Mouse (Mus musculus) forebrain, embryonic 13.5 days (tissue): ENCODE results near the gene Tm7sf2. TPM values are rescaled to one million over a fixed set of nuclear protein-coding genes. Genes with fewer than 3 reads are reported as not detected.

Experiments
- ATAC-seq: fragments of 200-750 bp; cut with Nextera tagmentation; 2 replicates; pipeline ENCODE4 v1.8.0; 2017
- H3K27ac ChIP-seq: fragments of 300-500 bp; sonication (generic); 2 replicates; pipeline ENCODE4 v1.5.1; 2015; ENCODE audit warnings: inconsistent platforms, mild to moderate bottlenecking, moderate library complexity
- H3K27me3 ChIP-seq: fragments of 300-500 bp; sonication (generic); 2 replicates; pipeline ENCODE4 v1.6.1; 2015; ENCODE audit warnings: mild to moderate bottlenecking, inconsistent platforms
- H3K36me3 ChIP-seq: fragments of 300-500 bp; sonication (generic); 2 replicates; pipeline ENCODE4 v1.6.1; 2015; ENCODE audit warnings: mild to moderate bottlenecking, inconsistent platforms; ENCODE audit not compliant: poor library complexity, severe bottlenecking
- H3K4me1 ChIP-seq: fragments of 300-500 bp; sonication (generic); 2 replicates; pipeline ENCODE4 v1.6.1; 2015; ENCODE audit warnings: inconsistent platforms
- H3K4me2 ChIP-seq: fragments of 300-500 bp; sonication (generic); 2 replicates; pipeline ENCODE4 v1.6.1; 2015; ENCODE audit warnings: inconsistent platforms, mild to moderate bottlenecking, moderate library complexity
- H3K4me3 ChIP-seq: fragments of 300-500 bp; sonication (generic); 2 replicates; pipeline ENCODE4 v1.5.1; 2015; ENCODE audit warnings: mild to moderate bottlenecking, inconsistent platforms
- H3K9ac ChIP-seq: fragments of 300-500 bp; sonication (generic); 2 replicates; pipeline ENCODE4 v1.6.1; 2015; ENCODE audit warnings: mild to moderate bottlenecking, inconsistent platforms
- H3K9me3 ChIP-seq: fragments of 300-500 bp; sonication (generic); replicated peaks from 2 replicates; pipeline ENCODE4 v1.6.1; 2016; ENCODE audit warnings: inconsistent platforms
- WGBS: fragments of 180-500 bp; shearing (Covaris S2); methylation state at CpG from one replicate; pipeline ENCODE4 v1.1.7; 2015; 5-methylcytosine and 5-hydroxymethylcytosine counted together
- polyA plus RNA-seq: library from polyadenylated mRNA; unstranded; fragments of >200 nt; fragmentation: Nextera tagmentation; extraction: Ambion mirVana; gene quantifications from 2 replicates; pipeline ENCODE4 v1.2.1, GENCODE M21; 2015

The Tm7sf2 gene
- polyA plus RNA-seq, 1 experiment from 2014 or later = 28.3 TPM

DNA sequence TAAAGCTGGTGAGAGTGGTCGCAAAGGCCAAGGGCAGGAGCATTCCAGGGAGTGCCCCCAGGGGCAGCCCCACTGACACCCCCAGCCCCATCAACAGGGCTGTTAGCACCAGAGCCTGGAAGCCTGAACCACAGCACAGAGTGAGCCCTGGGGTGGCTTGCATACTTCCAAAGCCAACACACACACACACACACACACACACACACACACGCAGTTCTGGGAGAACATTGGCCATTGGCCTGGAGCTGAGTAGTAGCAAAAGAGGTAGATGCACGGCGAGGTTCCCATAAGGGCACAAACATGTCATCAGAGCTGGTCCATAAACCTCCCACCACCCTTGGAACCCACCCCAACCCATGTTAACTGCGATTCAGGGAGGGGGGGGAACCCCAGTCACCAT, 1.6 kb downstream of the Tm7sf2 start:
- Histone ChIP-seq H3K36me3 (peaks cover 29% of the 10 kb centered on the region), H3K27ac (peak overlapping the region; percentile 87), H3K27me3 (no peaks in the 10 kb centered on the region), H3K9me3 (no peaks in the 10 kb centered on the region), H3K4me3 (peak overlapping the region; percentile 51), H3K4me2 (peak overlapping the region; percentile 96), H3K4me1 (peaks cover 44% of the 10 kb centered on the region), H3K9ac (peak overlapping the region; percentile 80)
- ATAC-seq = no peak
- WGBS = 27% methylated on average over 5 of the region's 5 CpGs

DNA sequence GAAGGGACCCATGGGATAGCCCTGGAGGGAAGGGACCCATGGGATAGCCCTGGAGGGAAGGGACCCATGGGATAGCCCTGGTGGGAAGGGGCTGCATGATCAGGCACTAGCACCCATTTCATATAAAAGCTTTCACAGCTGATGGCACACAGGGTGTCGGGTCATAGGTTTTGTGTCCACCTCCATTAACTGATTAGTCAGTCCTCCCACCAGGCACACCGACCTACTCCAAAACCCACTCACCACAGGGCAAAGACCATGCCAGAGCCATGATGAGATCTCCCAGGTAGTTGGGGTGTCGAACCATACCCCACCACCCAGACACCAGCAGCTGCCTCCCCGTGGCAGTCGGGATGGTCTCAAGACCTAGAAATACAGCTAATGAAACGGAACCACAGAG, 5.1 kb downstream of the Tm7sf2 start:
- Histone ChIP-seq H3K36me3 (peaks cover 18% of the 10 kb centered on the region), H3K27ac (no peak overlapping the region), H3K9me3 (no peaks in the 10 kb centered on the region), H3K4me1 (peaks cover 57% of the 10 kb centered on the region), H3K4me2 (peak overlapping the region; percentile 100), H3K27me3 (no peaks in the 10 kb centered on the region), H3K9ac (peak overlapping the region; percentile 26; the same call in 1 of the 2 replicates), H3K4me3 (no peak overlapping the region)
- 95% methylated on average over 6 of the region's 6 CpGs for WGBS
- ATAC-seq = no peak

- Histone ChIP-seq H3K9me3 (no peaks in the 10 kb centered on the region), H3K36me3 (peaks cover 18% of the 10 kb centered on the region), H3K4me2 (peak overlapping the region; percentile 100), H3K27ac (no peak overlapping the region), H3K27me3 (no peaks in the 10 kb centered on the region), H3K4me3 (peak overlapping the region; percentile 89), H3K4me1 (peaks cover 54% of the 10 kb centered on the region), H3K9ac (peak overlapping the region; percentile 99)
- ATAC-seq = no peak
- WGBS = 72% methylated on average over 5 of the region's 5 CpGs
Measured at GRCm38 (mm10) chr19:6062418-6062817, 5.8 kb downstream of the Tm7sf2 start.

GRCm38 (mm10) chr19:6061641-6062302, 6.4 kb downstream of the Tm7sf2 start:
- Histone ChIP-seq H3K36me3 (peaks cover 18% of the 10 kb centered on the region), H3K9me3 (no peaks in the 10 kb centered on the region), H3K27me3 (no peaks in the 10 kb centered on the region), H3K27ac (peak overlapping the region; percentile 97), H3K4me1 (peaks cover 51% of the 10 kb centered on the region), H3K4me2 (peak overlapping the region; percentile 100), H3K4me3 (peak overlapping the region; percentile 89), H3K9ac (peak overlapping the region; percentile 99)
- 1% methylated on average over 43 of the region's 44 CpGs for WGBS
- ATAC-seq = no peak

- ATAC-seq = peak; percentile 63
- H3K4me1 ChIP-seq = peaks cover 51% of the 10 kb centered on the region
Measured at GRCm38 (mm10) chr19:6061021-6061533, 7.1 kb downstream of the Tm7sf2 start, which contains the start of gene Znhit2. Gene Znhit2 (plus strand): TSS chr19:6061192.

DNA sequence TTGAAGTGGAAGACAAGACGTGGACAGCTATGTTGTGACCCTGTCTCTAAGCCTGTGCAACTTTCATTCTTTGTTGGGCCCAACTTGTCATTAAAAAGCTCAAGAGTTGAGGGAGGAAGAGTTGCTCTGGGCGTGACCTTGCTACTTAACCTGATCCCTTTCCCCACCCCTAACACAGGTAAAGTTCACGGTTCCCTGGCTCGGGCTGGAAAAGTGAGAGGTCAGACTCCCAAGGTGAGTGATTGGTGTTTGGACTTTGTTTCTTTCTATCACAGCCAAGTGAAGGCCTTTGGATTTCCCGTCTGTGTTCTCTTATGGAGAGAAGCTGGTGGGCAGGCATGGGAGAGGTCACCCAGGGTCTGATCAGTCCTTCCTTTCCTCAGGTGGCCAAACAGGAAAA, 9.2 kb downstream of the Tm7sf2 start:
- Histone ChIP-seq H3K4me1 (peaks cover 47% of the 10 kb centered on the region), H3K36me3 (peaks cover 37% of the 10 kb centered on the region), H3K27ac (no peak overlapping the region), H3K9ac (peak overlapping the region; percentile 95), H3K9me3 (no peaks in the 10 kb centered on the region), H3K27me3 (no peaks in the 10 kb centered on the region), H3K4me3 (peak overlapping the region; percentile 87), H3K4me2 (peak overlapping the region; percentile 86)
- ATAC-seq = no peak
- WGBS = 91% methylated on average over 5 of the region's 5 CpGs

More at GRCm38 (mm10) chr19:6061021-6061533, 7.1 kb downstream of the Tm7sf2 start, which contains the start of gene Znhit2:
- Histone ChIP-seq H3K9me3 (no peaks in the 10 kb centered on the region), H3K9ac (peak within 1 kb of the TSS; percentile 99), H3K36me3 (peaks cover 18% of the 10 kb centered on the region), H3K4me2 (peak within 1 kb of the TSS; percentile 100), H3K27ac (peak within 1 kb of the TSS; percentile 97), H3K27me3 (no peaks in the 10 kb centered on the region), H3K4me3 (peak within 1 kb of the TSS; percentile 89)
- WGBS = 1% methylated on average over 58 of the region's 58 CpGs

DNA sequence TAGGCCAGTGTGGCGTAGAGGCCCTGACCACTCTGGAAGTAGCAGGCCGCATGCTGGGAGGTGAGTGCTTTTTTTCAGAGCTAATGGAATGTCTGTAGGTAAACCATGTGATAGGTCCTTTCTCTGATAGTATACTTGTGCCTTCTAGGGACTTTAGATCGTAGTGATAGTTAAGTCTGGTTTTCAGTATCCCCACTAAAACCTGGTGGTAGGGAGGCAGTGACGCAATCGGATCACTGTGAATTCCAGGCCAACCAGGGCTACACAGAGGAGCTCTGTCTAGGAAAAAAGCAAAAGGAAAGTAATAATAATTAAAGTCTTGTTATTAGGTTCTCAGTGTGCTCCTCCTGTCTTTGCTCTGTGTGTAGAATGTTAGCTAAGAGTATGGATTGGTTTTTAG, 9.7 kb downstream of the Tm7sf2 start:
- H3K9ac ChIP-seq = peak overlapping the region; percentile 95
- no peaks in the 10 kb centered on the region for H3K27me3 ChIP-seq
- peak overlapping the region; percentile 86 for H3K4me2 ChIP-seq
- no peak for ATAC-seq
- H3K9me3 ChIP-seq = no peaks in the 10 kb centered on the region
- H3K36me3 ChIP-seq = peaks cover 42% of the 10 kb centered on the region
- peak overlapping the region; percentile 87 for H3K4me3 ChIP-seq
- 44% methylated on average over 5 of the region's 5 CpGs for WGBS
- H3K4me1 ChIP-seq = peaks cover 47% of the 10 kb centered on the region
- no peak overlapping the region for H3K27ac ChIP-seq

DNA sequence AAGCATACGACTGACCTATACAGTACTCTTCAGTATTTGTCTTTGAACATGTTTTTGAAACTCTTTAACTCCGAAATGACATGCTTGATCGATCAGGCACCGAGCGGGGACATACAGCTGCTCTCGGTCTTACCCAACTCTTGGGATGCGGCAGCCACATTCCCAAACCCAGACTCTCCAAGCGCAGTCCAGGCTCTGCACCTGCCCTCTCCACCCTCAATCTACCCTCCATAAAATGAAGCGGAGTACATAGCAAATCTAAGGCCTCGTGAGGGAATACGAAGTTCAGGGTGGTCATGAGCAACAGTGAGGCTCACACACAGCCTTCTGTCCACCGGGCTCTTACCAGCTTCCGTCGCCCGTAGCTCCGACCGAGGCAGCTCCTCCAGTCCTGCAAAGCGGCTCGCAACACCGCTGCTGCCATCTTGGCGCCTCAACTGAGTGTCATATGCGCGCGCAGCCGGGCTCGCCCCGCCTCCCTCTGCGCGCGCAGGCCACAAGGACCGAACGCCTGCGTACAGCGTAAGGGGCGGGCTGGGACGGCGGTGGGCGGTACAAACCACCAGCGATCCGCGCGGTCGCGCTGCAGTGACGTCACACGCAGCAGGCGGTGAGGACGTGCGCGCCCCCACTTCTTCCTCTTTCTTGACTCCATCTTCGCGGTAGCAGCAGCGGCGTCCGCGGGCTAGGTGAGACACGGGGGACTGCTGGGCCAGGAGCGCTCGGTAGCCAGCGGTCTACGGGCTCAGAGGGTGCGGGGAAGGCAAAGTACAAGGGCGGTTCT, 10.7 kb downstream of the Tm7sf2 start, which contains the start of the genes Mrpl49 and Fau:
Gene Mrpl49, minus strand, starts transcription at position 473 of the 784 bp plus-strand sequence.
Gene Fau, plus strand, starts transcription at position 532 of the 784 bp plus-strand sequence.
- peak within 1 kb of the TSS; percentile 95 for H3K9ac ChIP-seq
- peak within 1 kb of the TSS; percentile 87 for H3K4me3 ChIP-seq
- peaks cover 37% of the 10 kb centered on the region for H3K4me1 ChIP-seq
- H3K27ac ChIP-seq = peak within 1 kb of the TSS; percentile 70
- WGBS = under 1% methylated on average over 61 of the region's 63 CpGs
- H3K4me2 ChIP-seq = peak within 1 kb of the TSS; percentile 86
- H3K9me3 ChIP-seq = no peaks in the 10 kb centered on the region
- no peaks in the 10 kb centered on the region for H3K27me3 ChIP-seq
- peak; percentile 88 for ATAC-seq
- H3K36me3 ChIP-seq = peaks cover 52% of the 10 kb centered on the region

DNA sequence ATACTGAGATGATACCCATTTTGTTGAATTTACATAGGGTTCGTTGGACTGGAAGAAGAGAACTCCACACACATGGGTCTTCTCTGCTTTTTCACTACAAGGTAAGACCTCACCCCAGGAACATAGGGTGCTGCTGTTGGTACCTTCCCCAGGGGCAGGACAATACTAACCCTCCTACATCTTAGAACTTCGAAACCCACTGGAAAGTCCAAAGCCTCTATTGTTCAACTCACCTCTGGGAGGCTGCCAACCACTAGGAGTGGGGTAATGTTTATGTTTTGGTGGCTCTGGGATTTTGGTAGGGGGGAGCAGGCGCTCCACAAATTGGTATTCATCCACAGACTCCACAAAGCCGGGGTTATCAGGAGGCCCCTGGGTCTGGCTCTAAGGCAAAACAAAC, 11.5 kb downstream of the Tm7sf2 start:
- ATAC-seq = no peak
- no peaks in the 10 kb centered on the region for H3K27me3 ChIP-seq
- H3K9ac ChIP-seq = peak overlapping the region; percentile 95
- H3K9me3 ChIP-seq = no peaks in the 10 kb centered on the region
- peaks cover 28% of the 10 kb centered on the region for H3K4me1 ChIP-seq
- no peak overlapping the region for H3K27ac ChIP-seq
- 43% methylated on average over 4 of the region's 4 CpGs for WGBS
- H3K4me2 ChIP-seq = peak overlapping the region; percentile 81
- peak overlapping the region; percentile 87 for H3K4me3 ChIP-seq
- H3K36me3 ChIP-seq = peaks cover 60% of the 10 kb centered on the region

DNA sequence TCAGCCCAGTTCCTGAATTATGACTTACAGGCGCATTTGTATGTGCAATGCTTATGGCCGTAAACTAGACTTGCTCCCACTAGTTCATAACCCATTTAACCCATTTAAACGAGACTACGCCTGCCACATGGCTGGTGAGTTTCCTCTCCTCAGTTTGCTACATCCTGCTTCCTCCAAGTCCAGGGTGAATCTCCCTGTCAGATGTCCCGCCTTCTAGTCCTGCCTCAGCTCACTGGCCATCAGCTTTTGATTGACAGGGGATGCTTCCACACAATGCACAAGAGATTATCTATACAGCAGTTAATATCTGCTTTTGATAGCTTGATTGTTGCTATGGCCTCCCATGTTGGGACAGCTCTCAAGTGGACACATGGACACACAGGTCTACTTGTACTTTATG, 13.9 kb downstream of the Tm7sf2 start:
- Histone ChIP-seq H3K27me3 (no peaks in the 10 kb centered on the region), H3K9ac (no peak overlapping the region)
- 88% methylated on average over 5 of the region's 5 CpGs for WGBS

GRCm38 (mm10) chr19:6052516-6052915, 15.7 kb downstream of the Tm7sf2 start:
- Histone ChIP-seq H3K36me3 (peaks cover 79% of the 10 kb centered on the region), H3K9me3 (no peaks in the 10 kb centered on the region), H3K4me2 (no peak overlapping the region), H3K9ac (no peak overlapping the region), H3K27ac (no peak overlapping the region), H3K27me3 (no peaks in the 10 kb centered on the region), H3K4me1 (peaks cover 25% of the 10 kb centered on the region), H3K4me3 (no peak overlapping the region)
- 87% methylated on average over 7 of the region's 7 CpGs for WGBS
- no peak for ATAC-seq

More for the DNA sequence above, 13.9 kb downstream of the Tm7sf2 start:
- Histone ChIP-seq H3K9me3 (no peaks in the 10 kb centered on the region), H3K4me2 (no peak overlapping the region), H3K4me1 (peaks cover 21% of the 10 kb centered on the region), H3K36me3 (peaks cover 73% of the 10 kb centered on the region), H3K27ac (no peak overlapping the region), H3K4me3 (no peak overlapping the region)
- ATAC-seq = no peak
